Mouse (Mus musculus): ENCODE results near the gene Gadl1.

- TF ChIP-seq POLR2A (IDR thresholded peaks at IDR 0.05; ENCODE audit: borderline replicate concordance, extremely low read depth, insufficient read depth, insufficient read length, poor library complexity, severe bottlenecking), result no peak
- no peak for TF ChIP-seq CTCF (IDR thresholded peaks at IDR 0.05; ENCODE audit: borderline replicate concordance, extremely low read depth, insufficient read depth, insufficient read length)
Measured at GRCm38 (mm10) chr9:116115875-116116274, 206.6 kb downstream of the Gadl1 start.

All from brain, embryonic 14.5 days (tissue).